Mouse (Mus musculus) heart, embryonic 13.5 days (tissue): ENCODE measurements at regions not wholly inside any gene's neighbourhood (a gene's known extent, or its start where the extent isn't known, plus 50 kb on each side); places are given as distances from the start of the nearest gene placed in this dataset.

Experiments used
- ATAC-seq: fragments of 200-750 bp; cut with Nextera tagmentation; 2 replicates; pipeline ENCODE4 v1.8.0; 2017; ENCODE audit warnings: moderate TSS enrichment; ENCODE audit not compliant: insufficient number of reproducible peaks, low FRiP score, low TSS enrichment; ENCODE audit errors: extremely low read depth
- H3K27ac ChIP-seq: fragments of 300-500 bp; sonication (generic); replicated peaks from 2 replicates; pipeline ENCODE4 v1.5.1; 2015; ENCODE audit warnings: moderate library complexity, mild to moderate bottlenecking, inconsistent platforms
- H3K27me3 ChIP-seq: fragments of 300-500 bp; sonication (generic); replicated peaks from 2 replicates; pipeline ENCODE4 v1.6.1; 2015; ENCODE audit warnings: mild to moderate bottlenecking, inconsistent platforms
- H3K36me3 ChIP-seq: fragments of 300-500 bp; sonication (generic); 2 replicates; pipeline ENCODE4 v1.6.1; 2015; ENCODE audit warnings: mild to moderate bottlenecking, inconsistent platforms
- H3K4me1 ChIP-seq: fragments of 300-500 bp; sonication (generic); 2 replicates; pipeline ENCODE4 v1.6.1; 2015; ENCODE audit warnings: inconsistent platforms
- H3K4me2 ChIP-seq: fragments of 300-500 bp; sonication (generic); 2 replicates; pipeline ENCODE4 v1.6.1; 2015; ENCODE audit warnings: inconsistent platforms, mild to moderate bottlenecking, moderate library complexity
- H3K4me3 ChIP-seq: fragments of 300-500 bp; sonication (generic); 2 replicates; pipeline ENCODE4 v1.5.1; 2015; ENCODE audit warnings: moderate library complexity, mild to moderate bottlenecking, inconsistent platforms
- H3K9ac ChIP-seq: fragments of 300-500 bp; sonication (generic); 2 replicates; pipeline ENCODE4 v1.6.1; 2015; ENCODE audit warnings: inconsistent platforms, mild to moderate bottlenecking, moderate library complexity
- H3K9me3 ChIP-seq: fragments of 300-500 bp; sonication (generic); 2 replicates; pipeline ENCODE4 v1.6.1; 2016; ENCODE audit warnings: inconsistent platforms
- WGBS: fragments of 180-500 bp; shearing (Covaris S2); methylation state at CpG from one replicate; pipeline ENCODE4 v1.1.7; 2015; ENCODE audit warnings: mixed read lengths; 5-methylcytosine and 5-hydroxymethylcytosine counted together

GRCm38 (mm10) chr12:80015938-80016337, 96.9 kb downstream of the Zfp36l1 start:
- no peak overlapping the region for H3K27ac ChIP-seq
- peaks cover 73% of the 10 kb centered on the region for H3K4me1 ChIP-seq
- no peaks in the 10 kb centered on the region for H3K27me3 ChIP-seq
- H3K36me3 ChIP-seq, result no peaks in the 10 kb centered on the region
- no peak overlapping the region for H3K9ac ChIP-seq
- no peak overlapping the region for H3K4me2 ChIP-seq
- 78% methylated on average over 1 of the region's 1 CpGs for WGBS
- H3K9me3 ChIP-seq, result no peaks in the 10 kb centered on the region
- ATAC-seq, result no peak
- H3K4me3 ChIP-seq, result no peak overlapping the region

GRCm38 (mm10) chr12:80014598-80014983, 98.2 kb downstream of the Zfp36l1 start:
- Histone ChIP-seq H3K27me3 (no peaks in the 10 kb centered on the region), H3K27ac (peak overlapping the region; percentile 74), H3K9me3 (no peaks in the 10 kb centered on the region), H3K36me3 (no peaks in the 10 kb centered on the region), H3K9ac (no peak overlapping the region), H3K4me2 (peak overlapping the region; percentile 24; the same call in 1 of the 2 replicates), H3K4me1 (peaks cover 70% of the 10 kb centered on the region), H3K4me3 (no peak overlapping the region)
- no peak for ATAC-seq
- WGBS, result 66% methylated on average over 7 of the region's 7 CpGs

GRCm38 (mm10) chr12:80013904-80014597, 98.8 kb downstream of the Zfp36l1 start:
- peak overlapping the region; percentile 74 for H3K27ac ChIP-seq
- ATAC-seq, result no peak
- H3K4me2 ChIP-seq, result peak overlapping the region; percentile 24; the same call in 1 of the 2 replicates
- H3K9me3 ChIP-seq, result no peaks in the 10 kb centered on the region
- 37% methylated on average over 14 of the region's 14 CpGs for WGBS
- 0 out of 2 replicates have a peak overlapping the region, but pooled peaks have one; percentile 11 for H3K9ac ChIP-seq
- H3K27me3 ChIP-seq, result no peaks in the 10 kb centered on the region
- peaks cover 70% of the 10 kb centered on the region for H3K4me1 ChIP-seq
- no peak overlapping the region for H3K4me3 ChIP-seq
- H3K36me3 ChIP-seq, result no peaks in the 10 kb centered on the region

GRCm38 (mm10) chr12:80013577-80013903, 99.3 kb downstream of the Zfp36l1 start:
- no peaks in the 10 kb centered on the region for H3K36me3 ChIP-seq
- no peak for ATAC-seq
- H3K4me2 ChIP-seq, result 0 out of 2 replicates have a peak overlapping the region, but pooled peaks have one; percentile 24
- no peaks in the 10 kb centered on the region for H3K27me3 ChIP-seq
- H3K9ac ChIP-seq, result no peak overlapping the region
- 72% methylated on average over 6 of the region's 6 CpGs for WGBS
- peak overlapping the region; percentile 74 for H3K27ac ChIP-seq
- H3K4me3 ChIP-seq, result no peak overlapping the region
- peaks cover 66% of the 10 kb centered on the region for H3K4me1 ChIP-seq
- no peaks in the 10 kb centered on the region for H3K9me3 ChIP-seq

GRCm38 (mm10) chr12:80011916-80012315, 100.9 kb downstream of the Zfp36l1 start:
- H3K9me3 ChIP-seq, result no peaks in the 10 kb centered on the region
- no peak overlapping the region for H3K9ac ChIP-seq
- WGBS, result 34% methylated on average over 6 of the region's 6 CpGs
- no peak overlapping the region for H3K4me3 ChIP-seq
- no peaks in the 10 kb centered on the region for H3K27me3 ChIP-seq
- H3K27ac ChIP-seq, result peak overlapping the region; percentile 80
- H3K4me2 ChIP-seq, result no peak overlapping the region
- H3K4me1 ChIP-seq, result peaks cover 62% of the 10 kb centered on the region
- no peaks in the 10 kb centered on the region for H3K36me3 ChIP-seq
- ATAC-seq, result no peak

- Histone ChIP-seq H3K36me3 (no peaks in the 10 kb centered on the region), H3K9ac (no peak overlapping the region), H3K9me3 (no peaks in the 10 kb centered on the region), H3K4me2 (no peak overlapping the region), H3K4me3 (no peak overlapping the region), H3K4me1 (peaks cover 52% of the 10 kb centered on the region), H3K27ac (peak overlapping the region; percentile 80), H3K27me3 (no peaks in the 10 kb centered on the region)
- WGBS, result 98% methylated on average over 1 of the region's 1 CpGs
- no peak for ATAC-seq
These were observed 101.9 kb downstream of the Zfp36l1 start for GRCm38 (mm10) chr12:80010947-80011346.

GRCm38 (mm10) chr12:80010220-80010619, 102.6 kb downstream of the Zfp36l1 start:
- Histone ChIP-seq H3K4me3 (no peak overlapping the region), H3K27ac (no peak overlapping the region), H3K36me3 (no peaks in the 10 kb centered on the region), H3K4me2 (no peak overlapping the region), H3K4me1 (peaks cover 56% of the 10 kb centered on the region), H3K9me3 (no peaks in the 10 kb centered on the region), H3K9ac (no peak overlapping the region), H3K27me3 (no peaks in the 10 kb centered on the region)
- ATAC-seq, result no peak
- 64% methylated on average over 2 of the region's 2 CpGs for WGBS

- no peak overlapping the region for H3K4me3 ChIP-seq
- no peak overlapping the region for H3K27ac ChIP-seq
- H3K4me2 ChIP-seq, result no peak overlapping the region
- 38% methylated on average over 7 of the region's 7 CpGs for WGBS
- no peaks in the 10 kb centered on the region for H3K9me3 ChIP-seq
- H3K27me3 ChIP-seq, result no peaks in the 10 kb centered on the region
- ATAC-seq, result no peak
- H3K9ac ChIP-seq, result no peak overlapping the region
- peaks cover 55% of the 10 kb centered on the region for H3K4me1 ChIP-seq
- H3K36me3 ChIP-seq, result no peaks in the 10 kb centered on the region
These were observed 105.0 kb downstream of the Zfp36l1 start for GRCm38 (mm10) chr12:80007849-80008248.

GRCm38 (mm10) chr12:80005227-80005919, 107.4 kb downstream of the Zfp36l1 start:
- 83% methylated on average over 13 of the region's 13 CpGs for WGBS

GRCm38 (mm10) chr12:80004575-80004974, 108.2 kb downstream of the Zfp36l1 start:
- Histone ChIP-seq H3K4me3 (no peak overlapping the region), H3K36me3 (no peaks in the 10 kb centered on the region), H3K9ac (peak overlapping the region; percentile 37; the same call in 1 of the 2 replicates), H3K27me3 (no peaks in the 10 kb centered on the region), H3K4me1 (peaks cover 50% of the 10 kb centered on the region), H3K4me2 (no peak overlapping the region), H3K27ac (peak overlapping the region; percentile 82), H3K9me3 (no peaks in the 10 kb centered on the region)
- WGBS, result 32% methylated on average over 6 of the region's 6 CpGs
- ATAC-seq, result no peak

More at GRCm38 (mm10) chr12:80005227-80005919, 107.4 kb downstream of the Zfp36l1 start:
- no peaks in the 10 kb centered on the region for H3K9me3 ChIP-seq
- H3K9ac ChIP-seq, result no peak overlapping the region
- H3K36me3 ChIP-seq, result no peaks in the 10 kb centered on the region
- H3K4me1 ChIP-seq, result peaks cover 50% of the 10 kb centered on the region
- H3K4me2 ChIP-seq, result no peak overlapping the region
- H3K4me3 ChIP-seq, result no peak overlapping the region
- no peaks in the 10 kb centered on the region for H3K27me3 ChIP-seq
- H3K27ac ChIP-seq, result peak overlapping the region; percentile 82
- ATAC-seq, result no peak

- H3K9ac ChIP-seq, result no peak overlapping the region
- H3K27ac ChIP-seq, result peak overlapping the region; percentile 82; the same call in 1 of the 2 replicates
- H3K36me3 ChIP-seq, result no peaks in the 10 kb centered on the region
- WGBS, result 84% methylated on average over 12 of the region's 12 CpGs
- H3K4me3 ChIP-seq, result no peak overlapping the region
- no peaks in the 10 kb centered on the region for H3K9me3 ChIP-seq
- H3K27me3 ChIP-seq, result no peaks in the 10 kb centered on the region
- ATAC-seq, result no peak
- peaks cover 61% of the 10 kb centered on the region for H3K4me1 ChIP-seq
- no peak overlapping the region for H3K4me2 ChIP-seq
These were observed 109.3 kb downstream of the Zfp36l1 start for GRCm38 (mm10) chr12:80003486-80003885.
